Mouse (Mus musculus) megakaryocyte-erythroid progenitor cell, adult 5-6 weeks (primary cell): ENCODE data around the gene Asb18. TPM values are rescaled to one million over a fixed set of nuclear protein-coding genes. Genes with fewer than 3 reads are reported as not detected.

ENCODE experiments used
- ATAC-seq: replicated peaks from 2 replicates; pipeline ENCODE4 v1.8.0; 2016; ENCODE audit warnings: mild to moderate bottlenecking, inconsistent platforms; ENCODE audit not compliant: severe bottlenecking, poor library complexity, low FRiP score, low TSS enrichment
- total RNA-seq, 2 experiments: library from RNA; stranded (forward) in 1 of 2; stranded (reverse) in 1 of 2; fragments of 200-1000, 215-1000 nt in 1 of 2; fragments of >200 nt in 1 of 2; fragmentation: Nextera tagmentation in 1 of 2; gene quantifications; 2 replicates each; pipeline ENCODE4 v1.2.3; 2014 to 2017

Asb18 gene
- total RNA-seq, 2 experiments from 2014 or later, result not detected

DNA sequence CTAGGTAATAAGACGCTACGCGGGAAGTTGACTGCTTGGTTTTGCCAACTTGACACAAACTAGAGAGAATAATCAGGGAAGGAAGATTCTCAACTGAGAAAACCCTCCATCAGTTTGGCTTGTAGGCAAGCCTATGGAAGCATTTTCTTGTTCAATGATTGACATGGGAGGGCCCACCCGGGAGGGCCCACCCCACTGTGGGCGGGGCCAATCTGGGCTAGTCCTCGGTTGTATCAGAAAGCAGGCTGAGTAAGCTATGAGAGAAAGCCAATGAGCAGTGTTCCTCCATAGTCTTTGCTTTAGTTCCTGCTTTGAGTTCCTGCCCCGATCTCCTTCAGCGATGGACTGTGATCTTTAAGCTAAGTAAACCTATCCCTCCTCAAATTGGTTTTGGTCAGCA, 38.1 kb downstream of the Asb18 start:
- ATAC-seq, result no peak

DNA sequence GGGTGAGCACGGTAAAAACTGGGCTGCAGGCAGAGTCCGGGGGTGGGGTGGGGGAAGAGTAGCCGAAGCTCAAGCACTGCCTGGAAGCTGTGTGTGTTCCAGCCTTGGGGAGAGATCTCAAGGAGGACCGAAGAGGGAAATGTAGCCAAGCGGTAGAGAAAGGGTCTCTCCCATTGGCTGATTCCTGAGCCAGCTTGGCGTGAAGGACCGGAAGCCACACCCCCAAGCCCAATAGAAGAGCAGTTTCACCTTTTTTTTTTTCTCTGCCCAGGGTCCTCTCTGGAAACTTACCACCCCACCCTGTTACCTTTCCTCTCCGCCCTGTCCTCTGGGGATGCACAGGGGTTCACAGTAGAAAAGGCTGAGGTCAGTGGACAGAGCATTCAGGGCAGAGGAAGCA, 39.9 kb downstream of the Asb18 start:
- no peak for ATAC-seq

DNA sequence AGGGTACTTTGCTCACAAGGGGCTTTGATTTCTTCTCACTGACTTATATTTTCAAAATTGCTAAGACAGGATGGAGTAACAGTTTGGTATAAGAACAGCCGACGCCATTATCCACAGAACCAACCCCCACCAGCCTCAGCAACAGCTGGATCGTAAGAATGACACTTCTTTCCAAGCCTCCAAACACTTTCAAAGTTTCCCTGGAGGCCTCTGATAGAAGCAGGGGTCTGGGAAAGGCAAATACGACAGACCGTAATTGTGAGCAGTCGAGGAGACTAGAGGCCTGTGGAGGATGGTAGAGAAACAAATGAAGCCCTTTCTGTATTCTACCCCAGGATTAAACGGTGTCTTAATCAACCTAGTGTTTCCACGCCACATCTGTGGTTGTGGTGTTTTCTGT, 42.6 kb downstream of the Asb18 start:
- ATAC-seq, result no peak

DNA sequence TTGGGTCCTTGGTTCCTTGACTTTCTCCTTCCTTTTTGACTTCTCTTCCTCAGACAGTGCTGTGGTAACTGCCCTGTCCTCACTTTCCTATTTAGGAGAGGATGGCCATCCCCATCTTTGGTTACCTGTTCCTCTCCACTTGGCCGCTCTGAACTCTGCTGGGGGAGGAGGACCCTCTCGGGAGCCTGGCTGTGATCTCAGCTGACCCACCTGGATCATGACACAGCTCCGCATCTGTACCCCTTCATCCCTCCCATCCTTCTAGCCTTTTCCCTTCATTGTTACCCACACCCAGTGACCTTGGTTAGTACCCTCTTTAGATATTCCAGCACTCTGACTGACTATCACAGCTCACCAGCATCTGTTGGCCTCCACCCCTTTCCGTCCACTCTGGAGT, 44.8 kb downstream of the Asb18 start:
- ATAC-seq, result no peak

DNA sequence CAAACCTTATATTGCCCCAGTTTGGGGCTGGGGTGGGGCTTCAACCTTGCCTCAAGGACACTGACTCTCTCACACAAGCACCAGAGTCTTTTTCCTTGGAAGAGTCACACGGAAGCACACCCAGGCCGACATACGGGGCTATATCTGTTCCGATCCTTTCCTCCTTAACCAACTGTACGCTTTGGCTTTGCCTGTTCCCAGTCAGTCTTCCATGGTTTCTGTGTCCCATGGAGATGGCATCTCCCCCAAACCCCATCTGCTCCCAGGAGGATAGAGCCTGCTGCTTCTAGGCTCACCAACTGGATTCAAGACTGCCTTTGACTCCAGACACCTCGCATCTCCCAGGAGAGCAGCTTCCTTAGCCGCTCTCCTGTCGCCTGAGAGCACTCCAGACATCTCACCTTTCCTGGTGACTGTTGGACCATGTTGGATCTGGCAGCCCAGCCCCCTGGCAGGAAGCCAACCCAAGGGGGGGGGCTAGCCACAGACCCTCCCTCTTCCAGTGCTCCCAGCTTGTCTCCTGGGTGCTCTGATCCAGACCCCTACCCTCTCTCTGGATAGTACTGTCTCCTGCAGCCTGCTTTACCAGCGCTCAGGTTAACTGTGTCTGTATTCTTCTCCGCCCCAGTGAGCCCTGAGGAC, 45.3 kb downstream of the Asb18 start:
- ATAC-seq, result no peak

DNA sequence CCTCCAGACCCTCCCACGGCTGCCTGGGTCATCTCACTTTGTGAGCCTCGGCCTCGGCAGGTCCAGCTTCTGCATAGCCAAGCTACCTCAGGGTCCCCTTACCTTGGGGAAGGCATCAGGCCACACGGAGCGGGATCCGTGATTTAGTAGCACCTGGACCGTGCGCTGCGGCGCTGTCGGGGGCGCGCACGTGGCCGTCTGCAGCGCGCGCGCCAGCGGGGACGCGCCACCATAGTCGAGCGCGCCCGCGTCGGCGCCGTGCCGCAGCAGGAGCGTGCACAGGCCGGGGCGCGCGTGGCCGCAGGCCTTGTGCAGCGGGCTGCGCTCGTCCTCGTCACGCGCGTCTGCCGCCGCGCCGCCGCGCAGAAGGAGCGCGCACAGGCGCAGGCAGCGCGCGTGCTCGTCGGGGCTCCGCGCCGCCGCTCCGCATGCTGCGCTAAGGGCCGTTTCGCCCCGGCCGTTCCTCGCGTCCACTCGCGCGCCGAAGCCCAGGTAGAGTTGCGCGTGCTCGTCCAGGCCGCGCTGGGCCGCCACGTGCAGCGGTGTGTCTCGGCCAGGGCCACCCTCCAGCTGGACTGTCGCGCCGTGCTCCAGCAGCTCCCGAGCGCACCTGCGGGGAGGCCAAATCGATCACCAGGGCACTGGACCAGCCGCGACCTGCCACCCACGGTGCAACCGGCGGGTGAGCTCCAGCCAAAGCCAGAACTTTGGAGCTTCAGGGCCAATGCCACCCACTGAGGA, 46.2 kb downstream of the Asb18 start:
- no peak for ATAC-seq

DNA sequence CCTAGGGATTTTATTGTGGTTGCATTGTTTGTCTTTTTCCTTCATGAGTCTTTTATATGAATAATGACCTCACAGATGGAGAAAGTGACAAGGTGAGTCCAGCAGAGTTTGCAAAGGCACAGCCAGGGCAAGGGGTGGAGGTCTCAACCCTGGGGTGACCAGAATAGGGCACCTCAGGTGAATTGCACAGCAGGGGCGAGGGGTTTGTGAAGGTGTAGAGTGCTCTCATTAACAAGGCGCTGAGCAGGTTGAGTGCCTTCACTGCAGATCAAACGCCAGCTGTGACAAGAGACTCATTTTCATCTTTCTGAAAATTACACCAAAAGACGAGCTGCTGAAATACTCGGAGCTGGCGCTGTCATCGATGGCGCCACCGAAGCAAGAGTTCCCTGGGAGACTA, 46.9 kb downstream of the Asb18 start:
- ATAC-seq, result no peak

DNA sequence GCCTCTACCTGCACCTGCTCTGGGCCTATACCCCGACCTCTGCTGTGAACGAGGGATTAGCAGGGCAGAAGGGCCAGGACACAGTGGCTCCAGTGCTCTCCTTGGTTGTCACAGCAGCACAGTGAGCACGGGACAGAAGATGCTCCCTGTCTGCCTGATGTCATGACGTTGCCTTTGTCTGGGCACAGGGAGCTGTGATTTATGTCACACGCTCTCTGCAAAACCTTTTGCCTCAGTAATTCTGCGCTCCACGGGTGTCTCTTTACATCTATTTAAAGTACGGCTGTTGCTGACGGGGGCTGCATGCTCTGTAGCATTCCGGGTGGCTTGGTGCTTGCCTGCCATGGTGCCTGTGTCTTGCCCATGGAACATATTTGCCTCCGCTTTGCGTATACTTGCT, 50.0 kb downstream of the Asb18 start:
- no peak for ATAC-seq

DNA sequence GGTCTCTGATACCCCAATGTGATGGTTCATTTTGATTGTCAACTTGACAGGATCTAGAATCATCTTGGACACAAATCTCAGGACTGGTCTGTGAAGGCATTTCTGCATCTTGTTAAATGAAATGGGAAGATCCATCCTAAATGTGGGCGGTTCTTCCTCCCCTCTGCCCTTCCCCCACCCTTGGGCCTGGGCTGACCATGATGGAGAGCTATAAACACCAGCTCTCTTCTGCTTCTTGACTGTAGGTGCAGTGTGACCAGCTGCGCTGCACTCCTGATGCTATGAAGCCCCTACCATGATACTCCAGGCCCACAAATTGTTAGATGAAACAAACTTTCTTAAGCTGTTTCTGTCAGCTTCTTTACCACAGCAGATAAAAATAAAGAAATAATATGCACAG, 51.2 kb downstream of the Asb18 start:
- no peak for ATAC-seq

DNA sequence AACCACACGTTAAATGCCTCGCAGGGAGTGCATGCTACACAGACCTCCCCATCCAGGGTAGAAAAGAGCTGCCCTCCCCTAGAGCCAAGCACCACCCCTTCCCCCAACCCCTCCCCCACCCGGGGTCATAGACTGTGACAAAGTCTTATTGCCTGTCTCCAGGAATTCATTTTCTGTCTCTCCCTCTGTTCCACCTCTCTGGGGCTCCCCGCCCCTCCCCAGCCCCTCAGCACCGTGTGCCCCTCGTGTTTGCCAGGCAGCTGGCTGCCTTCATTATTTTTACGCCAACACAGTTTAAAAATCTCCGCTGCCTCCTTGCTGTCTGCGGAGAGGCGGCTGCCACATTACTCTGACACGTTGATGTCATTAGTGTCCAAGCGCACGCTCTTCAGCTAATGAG, 52.4 kb downstream of the Asb18 start:
- ATAC-seq, result no peak

DNA sequence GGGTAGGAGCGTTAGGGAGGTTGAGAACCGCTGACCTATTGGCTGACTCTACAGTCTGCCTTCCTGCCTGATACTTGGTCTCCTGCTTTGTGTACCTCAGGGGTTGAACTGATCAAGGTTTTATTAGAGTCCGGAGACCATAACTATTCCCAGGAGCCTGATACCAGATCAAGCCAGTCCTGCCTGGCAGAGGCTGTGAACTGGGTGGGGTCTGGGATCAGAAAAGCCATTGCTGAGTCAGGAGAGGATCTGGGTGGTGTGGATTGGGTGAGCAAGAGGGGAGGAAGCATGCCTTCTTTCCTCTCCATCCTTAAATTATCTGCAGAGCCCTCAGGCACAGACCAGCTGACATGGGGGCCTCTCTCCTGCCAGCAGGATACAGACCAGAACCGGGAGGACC, 55.1 kb downstream of the Asb18 start:
- no peak for ATAC-seq

DNA sequence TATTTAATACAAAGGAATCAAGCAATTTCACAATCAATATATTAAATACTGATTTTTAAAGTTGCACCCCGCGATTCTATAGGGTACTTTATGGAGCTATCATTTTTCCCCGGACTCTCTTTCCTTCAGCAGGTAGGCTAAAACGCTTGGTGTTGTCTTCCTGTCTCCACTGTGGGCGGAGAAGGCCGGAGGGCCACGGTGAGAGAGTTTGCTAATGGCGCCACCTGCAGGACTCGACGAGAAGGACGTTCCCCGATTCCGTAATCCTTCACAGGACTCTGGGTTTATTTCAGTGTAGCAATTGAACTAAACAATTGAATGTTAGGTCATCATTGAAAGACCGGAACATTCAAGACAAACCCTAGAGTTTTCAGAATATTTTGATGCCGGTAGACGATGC, 71.3 kb downstream of the Asb18 start:
- ATAC-seq, result peak; percentile 80

DNA sequence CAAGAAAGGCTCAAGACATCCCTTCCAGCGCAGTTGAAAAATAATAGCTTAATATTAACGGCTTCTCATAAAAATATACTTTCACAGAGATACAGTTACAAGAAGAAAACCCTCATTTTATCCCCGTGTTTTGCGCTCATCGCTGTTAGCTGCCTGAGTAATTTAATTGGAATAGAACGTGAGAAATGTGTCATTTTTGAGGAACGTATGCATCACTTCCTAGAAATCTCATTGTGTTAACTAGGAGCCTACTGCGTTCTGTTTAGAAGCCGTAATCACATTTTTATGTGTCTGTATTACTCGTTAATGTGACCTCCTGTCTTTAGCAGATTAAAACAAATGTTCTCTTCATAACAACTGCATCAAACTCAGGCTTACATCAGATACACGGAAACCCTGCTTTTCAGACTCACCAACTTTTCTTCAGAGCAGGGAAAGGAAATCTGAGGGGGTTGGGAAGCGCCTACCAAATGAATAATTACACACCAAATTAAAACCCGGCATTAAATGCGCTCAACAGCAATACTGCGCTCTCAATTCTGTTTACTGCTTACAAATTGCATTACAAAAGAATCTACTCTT, 72.0 kb downstream of the Asb18 start:
- ATAC-seq, result no peak

DNA sequence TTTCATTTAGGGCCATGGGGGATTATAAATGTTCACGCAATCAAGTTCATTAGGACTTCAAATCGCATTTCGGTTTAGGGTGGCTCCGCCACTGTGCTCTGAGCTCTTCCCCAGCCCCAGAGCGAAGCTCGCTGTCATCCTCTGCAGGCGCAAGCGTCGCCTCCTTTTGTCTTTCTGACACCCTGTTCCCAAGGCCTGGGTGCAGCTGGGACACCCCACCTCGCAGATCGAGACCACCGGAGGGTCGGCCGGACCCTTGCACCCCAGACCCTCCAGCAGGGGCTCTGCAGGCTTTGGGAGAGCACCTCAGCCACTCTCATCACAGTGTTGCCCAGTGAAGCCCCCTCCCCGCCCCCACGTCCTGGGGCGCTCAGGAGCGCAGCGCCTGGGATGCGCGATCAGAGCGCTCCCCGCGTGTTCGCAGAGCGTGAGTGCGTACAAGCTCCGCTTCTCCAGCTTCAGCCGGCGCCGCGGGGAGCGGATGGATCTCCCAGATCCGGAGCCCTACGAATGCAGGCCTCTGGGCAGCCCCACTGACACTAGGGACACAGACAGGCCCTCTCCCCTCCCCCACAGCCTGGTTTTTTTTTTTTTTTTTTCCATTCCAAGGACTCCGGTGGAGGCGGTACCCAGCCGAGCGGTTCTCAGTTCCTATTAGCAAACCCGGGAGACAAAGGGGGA, 72.6 kb downstream of the Asb18 start:
- ATAC-seq, result no peak

DNA sequence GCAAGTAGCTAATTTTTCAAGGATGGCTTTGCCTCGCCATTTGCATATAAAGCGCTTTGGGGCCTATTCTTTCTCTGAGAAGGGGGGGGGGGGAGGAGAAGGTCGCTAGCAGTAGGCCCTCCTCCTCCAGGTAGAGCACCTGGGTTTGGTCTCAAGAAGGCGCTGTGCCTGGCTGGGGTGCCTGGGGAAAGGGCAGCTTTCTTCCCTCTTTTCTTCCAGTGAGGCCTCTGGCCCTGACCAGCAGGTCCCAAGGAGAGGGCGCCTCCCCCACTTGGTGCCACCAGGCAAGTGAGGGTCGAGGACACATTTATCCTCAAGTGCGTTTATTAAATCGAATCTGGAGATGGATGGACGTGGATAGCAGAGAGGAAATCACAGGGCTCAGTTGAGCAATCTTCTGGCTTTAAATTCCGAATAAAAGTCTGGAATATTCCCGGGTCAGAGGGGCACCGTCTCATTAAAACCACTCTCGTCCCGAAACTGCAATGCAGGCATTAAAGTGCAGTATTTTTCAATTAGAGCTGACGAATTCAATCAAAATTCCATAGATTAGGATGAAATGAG, 73.4 kb downstream of the Asb18 start:
- ATAC-seq, result no peak

DNA sequence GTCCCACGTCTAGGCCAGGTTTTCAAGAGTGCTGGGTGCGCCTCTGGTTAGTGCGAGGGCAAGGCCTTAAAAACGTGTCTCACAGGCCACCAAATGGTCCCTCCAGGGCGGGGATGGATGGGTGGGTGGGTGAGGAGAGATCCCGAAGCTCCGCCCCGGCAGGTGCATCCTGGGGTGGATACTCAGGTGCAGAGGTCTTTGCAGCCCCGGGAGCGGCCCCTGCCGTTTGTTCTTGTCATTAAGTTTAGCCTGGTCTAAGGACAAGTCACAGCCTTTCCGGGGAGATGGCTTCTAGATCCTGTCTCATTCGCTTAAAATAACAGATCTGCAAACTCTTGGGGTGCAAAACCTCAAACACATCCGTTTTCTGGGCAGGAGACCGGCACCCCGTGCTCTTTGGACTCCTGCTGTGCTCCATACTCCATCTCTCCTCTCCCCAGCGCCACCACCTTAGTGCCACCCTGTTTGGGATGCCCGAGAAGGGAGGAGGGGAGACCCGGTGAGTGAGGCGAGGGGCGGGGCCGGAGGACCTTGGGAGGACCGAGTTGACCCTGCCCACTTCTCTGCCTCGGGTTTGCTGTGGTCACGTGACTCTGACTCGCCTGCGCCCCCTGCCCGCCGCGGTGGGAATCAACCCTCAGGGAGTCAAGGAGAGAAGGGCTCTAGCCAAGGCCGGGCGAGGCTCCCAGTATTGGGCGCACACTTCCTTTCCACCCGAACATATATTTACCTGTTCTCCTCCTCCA, 74.3 kb downstream of the Asb18 start:
- peak; percentile 87 for ATAC-seq

DNA sequence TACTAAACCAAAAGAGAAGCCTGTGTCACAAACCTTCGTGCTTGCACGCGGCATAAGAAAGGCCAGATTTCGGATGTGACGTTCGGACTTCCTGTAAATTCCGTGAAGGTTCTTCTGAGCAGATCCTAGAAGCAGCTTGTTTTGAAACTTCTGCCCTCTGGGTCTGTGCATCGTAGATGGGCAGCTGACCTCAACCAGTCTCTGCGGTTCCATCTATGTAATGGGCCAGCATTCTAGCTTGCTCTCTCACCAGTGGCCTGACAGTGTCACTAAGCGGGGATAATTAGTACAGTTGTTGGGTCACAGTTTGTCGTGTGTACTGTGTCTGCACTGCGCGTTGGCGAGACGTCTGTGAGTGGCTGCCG, 74.9 kb downstream of the Asb18 start:
- ATAC-seq, result no peak

DNA sequence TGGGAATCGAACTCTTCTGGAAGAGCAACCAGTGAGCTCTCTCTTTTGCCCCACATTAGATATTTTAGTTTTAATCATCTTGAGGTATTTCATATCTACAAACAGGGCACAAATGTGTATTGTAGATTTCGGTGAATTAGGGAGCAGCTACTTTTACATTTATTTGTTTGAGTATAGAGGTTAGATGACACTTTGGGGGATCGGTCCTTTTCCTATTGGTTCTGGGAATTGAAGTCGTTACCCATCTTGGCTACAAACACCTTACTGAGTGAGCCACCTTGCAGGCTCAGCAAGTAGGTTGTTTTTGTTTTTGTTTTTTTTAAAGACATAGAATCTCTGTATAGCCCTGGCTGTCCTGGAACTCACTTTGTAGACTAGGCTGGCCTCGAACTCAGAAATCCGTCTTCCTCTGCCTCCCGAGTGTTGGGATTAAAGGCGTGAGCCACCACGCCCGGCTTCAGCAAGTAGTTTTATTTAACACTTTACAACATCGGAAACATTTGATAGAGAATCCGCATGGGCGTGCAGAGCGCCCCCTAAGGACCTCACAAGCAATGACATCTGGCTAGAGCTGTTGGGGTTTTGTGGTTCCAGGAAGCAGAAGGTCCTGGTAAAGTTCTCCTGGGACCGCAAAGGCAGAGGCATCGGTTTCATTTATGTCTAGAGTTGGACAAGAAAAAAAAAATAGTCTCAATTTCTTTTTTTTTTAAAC, 75.4 kb downstream of the Asb18 start:
- ATAC-seq, result no peak
